Comparison of ENCODE assay signal across 8 mouse cellular contexts in genomic region chr7:28452361-28453005, GRCm38 (mm10). TPM values are rescaled to one million over a fixed set of nuclear protein-coding genes. Genes with fewer than 3 reads are reported as not detected.
DNase-seq lines count a peak whose midpoint lies in the region; ATAC-seq and TF ChIP-seq lines count a peak whose summit lies in the region.

No protein-coding gene starts in this region.

- DNase-seq in heart, embryonic 10.5 days (ENCODE audit: low spot score): no peak
- no peak for DNase-seq in heart, postnatal 10 days
- DNase-seq in thymus, adult 2 months: no peak
- no peak for DNase-seq in thymus, adult 18-20 months
- no peak for DNase-seq in ovary, postnatal 10 days (ENCODE audit: low spot score)
- no peak for DNase-seq in urinary bladder, postnatal 36 days (ENCODE audit: low spot score in 2 of 2)

- peak overlapping the region; percentile 96 for H3K4me2 ChIP-seq in limb, embryonic 15.5 days

- no peak for TF ChIP-seq POLR2A in thymus, adult 2 months (IDR thresholded peaks at IDR 0.05; ENCODE audit: control insufficient read depth, extremely low read depth, insufficient read depth, low read length, poor library complexity)

- 0 out of 2 replicates have a peak, but pooled peaks cover 2% of the 10 kb centered on the region for H3K27me3 ChIP-seq in heart, embryonic 10.5 days (ENCODE audit: insufficient read depth, poor library complexity, severe bottlenecking)
- H3K27me3 ChIP-seq in thymus, adult 2 months (ENCODE audit: control insufficient read depth, insufficient read depth, low read length): no peaks in the 10 kb centered on the region
- H3K27me3 ChIP-seq in limb, embryonic 15.5 days: no peaks in the 10 kb centered on the region

- peak overlapping the region; percentile 91 for H3K4me3 ChIP-seq in heart, embryonic 10.5 days
- H3K4me3 ChIP-seq in thymus, adult 2 months (ENCODE audit: control insufficient read depth, insufficient read depth, low read length): peak overlapping the region; percentile 60
- peak overlapping the region; percentile 87 for H3K4me3 ChIP-seq in limb, embryonic 15.5 days

- intact Hi-C loops in heart, postnatal 10 days (cut with DNase I): no loop called here

- H3K36me3 ChIP-seq in heart, embryonic 10.5 days: peaks cover 5% of the 10 kb centered on the region; the same call in 1 of the 2 replicates
- H3K36me3 ChIP-seq in thymus, adult 2 months (ENCODE audit: control insufficient read depth, insufficient read depth, low read length): peaks cover 3% of the 10 kb centered on the region; the same call in 1 of the 2 replicates
- peaks cover 23% of the 10 kb centered on the region for H3K36me3 ChIP-seq in limb, embryonic 15.5 days

- peaks cover 15% of the 10 kb centered on the region for H3K4me1 ChIP-seq in heart, embryonic 10.5 days
- peaks cover 6% of the 10 kb centered on the region; the same call in 1 of the 2 replicates for H3K4me1 ChIP-seq in thymus, adult 2 months (replicated peaks; ENCODE audit: control insufficient read depth, insufficient read depth, low read length)
- H3K4me1 ChIP-seq in limb, embryonic 15.5 days: peaks cover 13% of the 10 kb centered on the region

- no peak for TF ChIP-seq CTCF in thymus, adult 2 months (IDR thresholded peaks at IDR 0.05; ENCODE audit: borderline replicate concordance, control insufficient read depth, extremely low read depth, insufficient read depth, low read length, poor library complexity)

- H3K9me3 ChIP-seq in heart, embryonic 10.5 days: no peaks in the 10 kb centered on the region
- H3K9me3 ChIP-seq in limb, embryonic 15.5 days: no peaks in the 10 kb centered on the region

- 0 out of 2 replicates have a peak, but pooled peaks have one; percentile 45 for ATAC-seq in limb, embryonic 15.5 days (ENCODE audit: insufficient number of reproducible peaks, low FRiP score, low TSS enrichment, low read depth)
- no peak for ATAC-seq in granulocyte monocyte progenitor cell, adult 5-6 weeks (replicated peaks; ENCODE audit: poor library complexity, severe bottlenecking)

- peak overlapping the region; percentile 86 for H3K27ac ChIP-seq in heart, embryonic 10.5 days
- H3K27ac ChIP-seq in thymus, adult 2 months (ENCODE audit: control insufficient read depth, insufficient read depth, low read length): no peak overlapping the region
- peak overlapping the region; percentile 63; the same call in 1 of the 2 replicates for H3K27ac ChIP-seq in limb, embryonic 15.5 days

- H3K9ac ChIP-seq in limb, embryonic 15.5 days: peak overlapping the region; percentile 73

- 3% methylated on average over 24 of the region's 24 CpGs for WGBS in heart, embryonic 10.5 days
- 8% methylated on average over 24 of the region's 24 CpGs for WGBS in thymus, adult 2 months
- 2% methylated on average over 20 of the region's 24 CpGs for WGBS in limb, embryonic 15.5 days

RNA-seq across cellular contexts. Expression of gene Lrfn1, which starts 0.7 kb away (rescaled TPM):
- 1.5 and 1.9 TPM in 2 replicates for polyA plus RNA-seq in heart, embryonic 10.5 days (2016; fragmentation: Nextera tagmentation; extraction: Ambion mirVana)
- total RNA-seq in heart, postnatal 10 days (2021): 1 to 10 TPM; 2.0 to 2.7 TPM
- 7.6 and 9.1 TPM in 2 replicates for polyA plus RNA-seq in thymus, adult 2 months (2012; rRNA removed)
- 3.1 and 3.5 TPM in 2 replicates for polyA plus RNA-seq in limb, embryonic 15.5 days (2015; fragmentation: Nextera tagmentation; extraction: Ambion mirVana)
- total RNA-seq in granulocyte monocyte progenitor cell, adult 5-6 weeks (2014; fragmentation: Nextera tagmentation): 0.80 and 1.7 TPM in 2 replicates
- total RNA-seq in granulocyte monocyte progenitor cell, adult 5-6 weeks (2017): 0.36 and 0.52 TPM in 2 replicates

RNA-seq across cellular contexts. Expression of gene Gmfg, which starts 15.2 kb away (rescaled TPM):
- polyA plus RNA-seq in heart, embryonic 10.5 days (2016; fragmentation: Nextera tagmentation; extraction: Ambion mirVana): 7.5 and 8.7 TPM in 2 replicates
- total RNA-seq in heart, postnatal 10 days (2021): 1 to 10 TPM; 7.6 to 8.7 TPM
- polyA plus RNA-seq in thymus, adult 2 months (2012; rRNA removed): 180 and 194 TPM in 2 replicates
- 18.1 and 19.3 TPM in 2 replicates for polyA plus RNA-seq in limb, embryonic 15.5 days (2015; fragmentation: Nextera tagmentation; extraction: Ambion mirVana)
- 420 and 510 TPM in 2 replicates for total RNA-seq in granulocyte monocyte progenitor cell, adult 5-6 weeks (2014; fragmentation: Nextera tagmentation)
- 682 and 721 TPM in 2 replicates for total RNA-seq in granulocyte monocyte progenitor cell, adult 5-6 weeks (2017)

RNA-seq across cellular contexts. Expression of gene Ifnl2, which starts 57.8 kb away (rescaled TPM):
- polyA plus RNA-seq in heart, embryonic 10.5 days (2016; fragmentation: Nextera tagmentation; extraction: Ambion mirVana): not detected in 2 replicates
- not detected for total RNA-seq in heart, postnatal 10 days (2021)
- 0.59 and 0.77 TPM in 2 replicates for polyA plus RNA-seq in thymus, adult 2 months (2012; rRNA removed)
- polyA plus RNA-seq in limb, embryonic 15.5 days (2015; fragmentation: Nextera tagmentation; extraction: Ambion mirVana): not detected in 2 replicates
- total RNA-seq in granulocyte monocyte progenitor cell, adult 5-6 weeks (2014; fragmentation: Nextera tagmentation): not detected in 2 replicates
- total RNA-seq in granulocyte monocyte progenitor cell, adult 5-6 weeks (2017): not detected in 2 replicates

RNA-seq across cellular contexts. Expression of gene Paf1, which starts 59.7 kb away (rescaled TPM):
- 79.8 and 81.3 TPM in 2 replicates for polyA plus RNA-seq in heart, embryonic 10.5 days (2016; fragmentation: Nextera tagmentation; extraction: Ambion mirVana)
- total RNA-seq in heart, postnatal 10 days (2021): 10 to 100 TPM; 41.7 to 51.2 TPM
- polyA plus RNA-seq in thymus, adult 2 months (2012; rRNA removed): 146 and 182 TPM in 2 replicates
- 67.6 and 73.4 TPM in 2 replicates for polyA plus RNA-seq in limb, embryonic 15.5 days (2015; fragmentation: Nextera tagmentation; extraction: Ambion mirVana)
- 97.6 and 111 TPM in 2 replicates for total RNA-seq in granulocyte monocyte progenitor cell, adult 5-6 weeks (2014; fragmentation: Nextera tagmentation)
- 136 and 170 TPM in 2 replicates for total RNA-seq in granulocyte monocyte progenitor cell, adult 5-6 weeks (2017)

RNA-seq across cellular contexts. Expression of gene Med29, which starts 60.0 kb away (rescaled TPM):
- 58.8 and 62.0 TPM in 2 replicates for polyA plus RNA-seq in heart, embryonic 10.5 days (2016; fragmentation: Nextera tagmentation; extraction: Ambion mirVana)
- total RNA-seq in heart, postnatal 10 days (2021): 10 to 100 TPM; 20.7 to 22.6 TPM
- 56.0 and 65.3 TPM in 2 replicates for polyA plus RNA-seq in thymus, adult 2 months (2012; rRNA removed)
- polyA plus RNA-seq in limb, embryonic 15.5 days (2015; fragmentation: Nextera tagmentation; extraction: Ambion mirVana): 44.8 and 45.1 TPM in 2 replicates
- 19.2 and 25.5 TPM in 2 replicates for total RNA-seq in granulocyte monocyte progenitor cell, adult 5-6 weeks (2014; fragmentation: Nextera tagmentation)
- 16.7 and 18.5 TPM in 2 replicates for total RNA-seq in granulocyte monocyte progenitor cell, adult 5-6 weeks (2017)
